Mouse (Mus musculus) G1E (cell line): ENCODE measurements around the gene Nprl2.

ENCODE experiments used
- CTCF ChIP-seq: IDR thresholded peaks from 2 replicates; pipeline ENCODE4 v1.5.1; 2012; ENCODE audit warnings: low read depth, low read length, inconsistent platforms, mixed read lengths
- GATA1 ChIP-seq: IDR thresholded peaks from 2 replicates; pipeline ENCODE4 v1.6.1; 2012; ENCODE audit warnings: borderline replicate concordance, low read length, inconsistent platforms, mixed read lengths
- GATA2 ChIP-seq: IDR thresholded peaks from 2 replicates; pipeline ENCODE4 v1.6.1; 2012; ENCODE audit warnings: low read depth, low read length, inconsistent platforms, borderline replicate concordance
- POLR2AphosphoS5 ChIP-seq: IDR thresholded peaks from 2 replicates; pipeline ENCODE4 v1.6.1; 2012; ENCODE audit warnings: low read depth, low read length, inconsistent platforms; ENCODE audit not compliant: insufficient replicate concordance
- TAL1 ChIP-seq: conservative IDR thresholded peaks from 2 replicates; pipeline ENCODE4 v1.6.1; 2012; ENCODE audit warnings: low read depth, low read length, inconsistent platforms, mixed read lengths

DNA sequence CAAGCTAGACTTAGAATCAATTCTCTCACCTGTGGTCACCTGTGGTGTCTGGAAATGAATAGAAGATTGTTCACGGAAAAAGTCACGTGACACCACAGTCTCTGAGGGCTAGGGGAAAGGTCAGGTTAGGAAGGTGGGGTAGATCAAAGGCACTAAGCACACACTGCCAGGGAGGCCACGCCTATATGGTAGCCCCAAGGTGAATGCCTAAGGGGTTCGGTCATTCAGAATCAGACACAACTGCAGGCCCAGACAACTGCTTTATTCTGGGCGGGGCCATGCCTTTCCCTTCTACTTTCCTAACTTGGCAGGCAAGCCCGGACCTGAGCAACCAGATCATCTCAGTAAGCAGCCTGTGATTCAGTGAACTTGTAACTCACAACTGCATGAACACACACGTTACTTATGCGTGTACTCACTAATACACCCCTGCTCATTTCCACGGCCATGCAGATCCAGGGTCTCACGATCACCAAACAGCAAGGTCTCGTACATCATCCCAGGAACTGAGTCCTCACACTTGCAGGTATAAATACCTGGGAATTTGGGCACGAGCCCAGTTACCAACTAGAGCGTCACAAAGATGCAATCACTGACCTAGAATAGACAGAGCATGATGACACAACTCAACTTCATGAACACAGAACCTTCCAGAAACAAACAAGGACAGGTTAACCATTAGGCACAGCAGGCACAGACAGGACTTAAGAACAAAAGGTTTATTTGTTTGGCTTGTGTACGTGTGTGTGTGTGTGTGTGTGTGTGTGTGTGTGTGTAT lies 33.7 kb downstream of the Nprl2 start:
- TF ChIP-seq TAL1 (no peak), CTCF (no peak), GATA2 (no peak), GATA1 (no peak), POLR2AphosphoS5 (no peak)
